Mouse (Mus musculus): ENCODE data around the gene Sorl1.

Gene Sorl1

DNA sequence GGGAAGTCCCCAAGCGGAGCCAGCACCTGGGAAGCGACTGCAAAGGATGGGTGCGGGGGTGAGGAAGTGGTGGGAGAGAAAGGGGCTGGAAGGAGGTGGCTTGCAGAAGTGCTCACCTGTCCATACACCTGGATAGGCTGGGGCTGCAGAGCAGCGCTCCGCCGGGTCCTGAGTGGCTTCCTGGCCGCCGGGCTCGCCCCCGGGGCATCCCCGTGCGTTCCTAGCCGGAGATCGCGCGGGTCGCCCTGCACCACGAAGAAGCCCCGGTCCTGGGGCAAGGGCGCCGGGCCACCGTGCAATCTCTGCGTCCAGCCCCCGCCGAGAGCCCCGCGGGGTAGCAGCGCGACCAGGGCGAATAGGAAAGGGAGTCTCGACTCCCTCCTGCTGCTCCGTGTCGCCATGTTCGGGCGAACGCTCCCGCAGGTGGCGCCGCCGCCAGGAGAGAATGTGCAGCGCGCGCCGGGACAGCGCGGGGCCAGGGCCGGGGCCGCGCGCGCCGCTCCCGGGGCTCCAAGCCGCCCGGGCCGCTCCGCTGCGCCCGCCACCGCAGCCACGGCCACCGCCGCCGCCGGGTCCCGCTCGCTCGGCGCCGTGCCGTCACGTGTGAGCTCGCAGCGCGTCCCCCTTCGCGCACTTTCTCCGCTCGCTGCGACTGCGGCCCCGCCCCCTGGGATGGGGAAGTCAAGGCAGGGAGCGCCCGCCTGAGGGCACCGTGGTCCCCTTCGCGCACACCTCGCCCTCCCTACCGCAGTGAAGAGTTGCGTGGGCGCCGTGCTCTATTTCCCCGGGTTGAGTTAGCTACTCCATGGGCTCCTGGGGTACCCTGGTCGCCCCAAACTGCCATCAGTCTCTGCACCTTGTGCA, at the start of gene Sorl1:
Gene Sorl1 (minus strand): TSS at position 585 of the 864 bp plus-strand sequence.
- no peak for DNase-seq (ENCODE audit: low read depth)

GRCm38 (mm10) chr9:42173781-42174180, 49.7 kb upstream of the Sorl1 start:
- DNase-seq (ENCODE audit: low read depth), result no peak

DNA sequence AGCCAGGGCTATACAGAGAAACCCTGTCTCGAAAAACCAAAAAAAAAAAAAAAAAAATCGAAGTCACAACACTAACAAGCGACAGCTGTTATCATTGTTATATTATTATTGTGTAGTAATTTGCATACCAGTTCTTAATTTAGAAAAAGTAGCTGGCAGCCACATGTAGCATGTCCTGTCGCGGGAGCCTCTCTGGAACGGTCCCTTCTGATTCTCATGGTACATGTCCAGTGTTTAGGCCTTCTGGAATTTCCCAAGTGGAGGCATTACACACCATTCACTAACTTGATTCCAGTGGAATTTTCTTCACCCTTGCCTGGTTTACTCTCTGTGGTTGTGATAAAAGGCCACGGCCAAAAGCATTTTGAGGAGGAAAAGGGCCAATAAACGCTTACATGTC, 45.4 kb upstream of the Sorl1 start:
- no peak for DNase-seq (ENCODE audit: low read depth)

DNA sequence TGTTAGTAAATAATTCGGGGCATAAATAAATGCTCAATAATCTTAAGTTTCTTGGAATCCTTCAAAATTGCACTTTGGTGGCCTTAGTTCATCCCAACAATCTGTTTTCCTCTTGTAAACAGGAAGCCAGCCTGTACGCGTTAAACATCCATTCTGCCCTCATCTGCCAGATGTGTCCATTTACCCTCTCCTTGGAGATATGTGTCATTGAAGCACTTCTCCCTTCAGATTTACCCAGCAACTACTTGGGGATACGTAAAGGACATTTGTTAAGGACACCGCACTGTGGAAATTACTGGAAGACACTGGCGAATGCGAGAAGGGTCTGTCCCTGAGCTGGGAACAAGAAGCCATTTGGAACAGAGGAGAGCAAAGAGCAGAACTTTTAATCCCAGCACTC, 44.9 kb upstream of the Sorl1 start:
- DNase-seq (ENCODE audit: low read depth), result no peak

- DNase-seq (ENCODE audit: low read depth), result no peak
Measured at GRCm38 (mm10) chr9:42164930-42165329, 40.8 kb upstream of the Sorl1 start.

GRCm38 (mm10) chr9:42163011-42163410, 38.9 kb upstream of the Sorl1 start:
- no peak for DNase-seq (ENCODE audit: low read depth)

GRCm38 (mm10) chr9:42159376-42159775, 35.3 kb upstream of the Sorl1 start:
- no peak for DNase-seq (ENCODE audit: low read depth)

DNA sequence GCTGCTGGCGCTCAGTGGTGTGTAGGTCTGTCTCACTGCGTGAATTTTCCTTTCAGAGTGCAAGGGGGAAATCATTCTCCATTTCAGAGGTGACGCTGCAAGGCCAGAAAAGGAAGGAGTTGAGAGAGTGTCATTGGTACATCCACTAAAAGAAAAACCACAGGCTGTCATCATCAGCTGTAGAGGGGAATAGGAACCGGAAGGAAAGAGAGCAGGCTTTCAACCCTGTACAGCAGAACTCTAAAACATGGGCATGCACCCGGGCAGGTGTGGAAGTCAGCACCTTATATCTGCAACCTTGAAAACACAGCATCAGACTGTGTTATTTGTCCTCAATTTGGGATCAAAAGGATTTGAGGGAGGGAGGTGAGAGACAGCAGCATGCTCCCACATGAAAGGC, 34.6 kb upstream of the Sorl1 start:
- no peak for DNase-seq (ENCODE audit: low read depth)

- no peak for DNase-seq (ENCODE audit: low read depth)
Measured at GRCm38 (mm10) chr9:42157981-42158380, 33.9 kb upstream of the Sorl1 start.

DNA sequence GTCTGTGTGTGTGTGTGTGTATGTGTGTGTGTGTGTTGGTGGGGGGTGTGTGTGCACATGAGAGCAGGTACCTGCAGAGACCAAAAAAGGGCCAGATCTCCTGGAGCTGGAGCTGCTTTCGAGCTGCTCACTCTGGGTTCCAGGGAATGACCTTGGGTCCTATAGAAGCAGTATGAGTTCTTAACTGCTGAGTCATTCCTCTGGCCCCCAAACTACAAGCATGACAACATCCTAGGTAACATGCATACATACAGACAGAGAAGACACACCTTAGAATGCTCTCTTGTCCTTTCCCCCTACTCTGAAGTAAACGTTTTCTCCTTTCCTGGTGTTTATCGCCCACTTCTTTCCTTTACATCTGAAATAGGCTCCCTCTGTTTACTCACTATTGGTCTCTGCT, 32.5 kb upstream of the Sorl1 start:
- DNase-seq (ENCODE audit: low read depth), result no peak

GRCm38 (mm10) chr9:42154682-42155081, 30.6 kb upstream of the Sorl1 start:
- no peak for DNase-seq (ENCODE audit: low read depth)

DNA sequence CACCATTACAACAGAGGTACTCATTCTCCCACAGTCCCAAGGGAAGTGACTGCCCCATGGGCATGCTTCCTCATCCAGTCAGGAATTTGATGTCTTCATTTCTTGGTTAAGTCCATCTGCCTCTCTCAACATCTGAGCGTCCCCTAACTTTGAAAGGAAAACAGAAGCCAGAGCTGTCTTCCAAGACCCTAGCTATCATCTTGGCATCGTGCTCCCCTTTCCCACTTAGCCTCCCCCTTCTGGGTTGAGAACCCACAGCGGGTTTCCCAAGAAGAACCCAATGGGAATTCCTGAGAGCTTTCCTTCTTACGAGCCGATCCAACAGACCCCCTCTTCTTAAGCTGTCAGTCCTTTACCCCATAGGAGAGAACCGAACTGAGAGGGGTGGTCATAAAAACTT, 24.7 kb upstream of the Sorl1 start:
- no peak for DNase-seq (ENCODE audit: low read depth)

DNA sequence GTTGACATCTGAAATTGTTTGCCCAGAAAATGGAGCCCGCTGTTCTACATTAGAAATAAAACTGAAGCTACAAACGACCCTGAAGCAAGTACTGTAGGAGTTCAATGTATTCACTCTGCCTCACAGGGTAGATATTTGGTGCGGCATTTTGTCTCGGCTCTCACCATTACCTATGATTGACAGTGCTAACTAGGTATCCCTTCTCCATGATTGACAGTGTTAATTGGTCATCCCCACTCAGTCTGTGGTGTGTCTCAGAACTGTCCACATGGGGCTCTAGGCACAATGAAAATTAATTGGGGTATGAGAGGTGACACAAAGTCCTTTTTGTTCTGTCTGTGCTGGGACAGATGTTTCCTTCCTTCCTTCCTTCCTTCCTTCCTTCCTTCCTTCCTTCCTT, 23.9 kb upstream of the Sorl1 start:
- no peak for DNase-seq (ENCODE audit: low read depth)

DNA sequence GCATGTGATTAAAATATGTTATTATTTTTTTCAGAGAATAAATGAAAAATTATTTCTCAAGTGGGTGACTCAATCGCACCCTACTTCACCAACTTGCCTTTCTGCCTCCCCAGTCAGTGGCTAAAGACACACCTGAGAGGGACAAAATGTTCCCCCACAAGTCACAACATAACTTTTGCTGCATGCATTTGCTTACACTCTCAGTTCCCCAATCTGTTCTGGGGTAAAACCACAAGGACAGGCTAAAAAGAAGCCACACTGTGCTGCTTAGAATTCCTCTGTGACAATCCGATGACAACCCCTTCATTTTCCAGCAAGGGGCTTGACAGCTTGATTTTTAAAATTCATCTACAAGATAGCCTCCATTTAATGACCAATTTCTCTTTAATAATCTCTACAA, 22.4 kb upstream of the Sorl1 start:
- DNase-seq (ENCODE audit: low read depth), result no peak

- no peak for DNase-seq (ENCODE audit: low read depth)
Measured at GRCm38 (mm10) chr9:42141549-42142210, 17.6 kb upstream of the Sorl1 start.

- no peak for DNase-seq (ENCODE audit: low read depth)
Measured at GRCm38 (mm10) chr9:42138248-42138858, 14.3 kb upstream of the Sorl1 start.

DNA sequence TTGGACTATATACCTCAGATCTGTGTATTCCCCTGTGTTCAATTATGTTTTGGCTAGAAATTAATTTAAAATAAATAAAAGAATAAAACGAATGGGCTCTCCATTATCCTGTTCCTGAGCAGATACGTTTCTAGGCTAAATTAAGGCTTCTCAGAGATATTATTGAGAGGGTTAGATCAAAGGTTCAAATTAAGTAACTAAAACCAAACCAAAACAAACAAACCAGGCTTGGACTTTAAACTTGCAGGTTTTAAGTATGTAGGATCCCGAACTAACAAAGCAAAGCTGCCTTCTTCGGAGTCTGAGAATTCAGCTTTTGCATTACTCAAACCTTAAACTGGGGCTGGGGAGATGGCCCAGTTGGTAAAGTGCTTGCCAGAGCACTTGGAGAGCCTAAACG, 13.5 kb upstream of the Sorl1 start:
- no peak for DNase-seq (ENCODE audit: low read depth)

GRCm38 (mm10) chr9:42130793-42131760, 7.0 kb upstream of the Sorl1 start:
- no peak for DNase-seq (ENCODE audit: low read depth)

- DNase-seq (ENCODE audit: low read depth), result no peak
Measured at GRCm38 (mm10) chr9:42127983-42128382, 3.9 kb upstream of the Sorl1 start.

GRCm38 (mm10) chr9:42125262-42125982, 1.3 kb upstream of the Sorl1 start:
- DNase-seq (ENCODE audit: low read depth), result no peak

GRCm38 (mm10) chr9:42123204-42123603, 893 bp downstream of the Sorl1 start:
- DNase-seq (ENCODE audit: low read depth), result no peak

All from c-Kit-positive CD71-negative TER-119-negative erythroid progenitor cells, embryonic 14.5 days (primary cell).